Mouse (Mus musculus): ENCODE data around the gene Fndc10.
A peak's percentile ranks its signal among the peaks of the same experiment; 100 is the strongest.
"Not testable (repeated sequence)": the region's sequence is repeated elsewhere in the genome, so short reads cannot be mapped to it uniquely, and the experiment has no call there.

The Fndc10 gene

DNA sequence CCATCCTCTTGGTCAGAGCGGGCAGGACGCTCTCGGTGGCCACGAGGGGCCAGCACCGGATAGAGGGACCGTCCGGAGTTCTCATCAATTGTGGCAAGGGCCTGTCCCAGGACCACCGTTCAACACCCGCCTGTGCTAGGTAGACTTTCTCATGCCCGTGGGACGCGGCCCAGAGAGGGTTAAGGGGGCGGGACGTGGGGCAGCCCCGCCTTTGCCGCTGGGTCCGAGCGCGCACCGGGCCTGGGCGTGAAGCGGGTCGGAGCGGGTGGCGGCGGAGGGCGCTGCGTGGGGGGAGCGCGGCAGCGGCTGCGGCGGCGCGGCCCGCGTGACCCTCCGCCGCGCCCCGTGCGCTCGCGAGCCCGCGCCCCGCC is at the start of gene Fndc10:
TSS of gene Fndc10 (plus strand) at position 232 of the 371 bp plus-strand sequence.
- DNase-seq (ENCODE audit: low read depth, low spot score) = no peak

DNA sequence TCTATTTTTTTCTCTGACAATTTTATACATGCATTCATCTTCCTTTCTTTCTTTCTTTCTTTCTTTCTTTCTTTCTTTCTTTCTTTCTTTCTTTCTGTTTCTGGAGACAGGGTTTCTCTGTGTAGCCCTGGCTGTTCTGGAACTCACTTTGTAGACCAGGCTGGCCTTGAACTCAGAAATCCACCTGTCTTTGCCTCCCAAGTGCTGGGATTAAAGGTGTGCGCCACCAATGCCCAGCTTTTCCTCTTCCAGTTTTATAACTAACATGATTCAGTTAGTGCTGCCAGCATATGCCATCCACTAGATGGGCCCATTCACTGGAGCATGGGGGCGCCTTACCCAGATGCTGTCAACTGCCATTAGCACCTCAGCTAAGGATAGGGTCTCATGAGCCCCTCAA is 48.8 kb upstream of the Fndc10 start, which contains the start of gene Gm10563:
TSS of gene Gm10563 (minus strand) at position 101 of the 400 bp plus-strand sequence.
- DNase-seq (ENCODE audit: low read depth, low spot score) = not testable (repeated sequence)

GRCm38 (mm10) chr4:155645721-155646120 is 48.4 kb upstream of the Fndc10 start:
- DNase-seq (ENCODE audit: low read depth, low spot score) = no peak

DNA sequence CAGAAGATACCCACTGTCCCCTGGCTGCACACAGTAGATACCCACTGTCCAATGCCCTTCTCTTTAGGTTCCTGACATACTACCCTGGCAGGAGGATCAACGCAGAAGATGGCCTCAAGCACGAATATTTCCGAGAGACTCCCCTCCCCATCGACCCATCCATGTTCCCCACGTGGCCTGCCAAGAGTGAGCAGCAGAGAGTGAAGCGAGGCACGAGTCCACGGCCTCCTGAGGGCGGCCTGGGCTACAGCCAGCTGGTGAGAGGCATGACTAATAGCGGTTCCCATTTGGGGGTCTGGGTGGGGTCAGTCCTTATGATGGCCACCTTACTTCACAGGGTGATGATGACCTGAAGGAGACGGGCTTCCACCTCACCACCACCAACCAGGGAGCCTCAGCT is 44.8 kb upstream of the Fndc10 start:
- no peak for DNase-seq (ENCODE audit: low read depth, low spot score)

DNA sequence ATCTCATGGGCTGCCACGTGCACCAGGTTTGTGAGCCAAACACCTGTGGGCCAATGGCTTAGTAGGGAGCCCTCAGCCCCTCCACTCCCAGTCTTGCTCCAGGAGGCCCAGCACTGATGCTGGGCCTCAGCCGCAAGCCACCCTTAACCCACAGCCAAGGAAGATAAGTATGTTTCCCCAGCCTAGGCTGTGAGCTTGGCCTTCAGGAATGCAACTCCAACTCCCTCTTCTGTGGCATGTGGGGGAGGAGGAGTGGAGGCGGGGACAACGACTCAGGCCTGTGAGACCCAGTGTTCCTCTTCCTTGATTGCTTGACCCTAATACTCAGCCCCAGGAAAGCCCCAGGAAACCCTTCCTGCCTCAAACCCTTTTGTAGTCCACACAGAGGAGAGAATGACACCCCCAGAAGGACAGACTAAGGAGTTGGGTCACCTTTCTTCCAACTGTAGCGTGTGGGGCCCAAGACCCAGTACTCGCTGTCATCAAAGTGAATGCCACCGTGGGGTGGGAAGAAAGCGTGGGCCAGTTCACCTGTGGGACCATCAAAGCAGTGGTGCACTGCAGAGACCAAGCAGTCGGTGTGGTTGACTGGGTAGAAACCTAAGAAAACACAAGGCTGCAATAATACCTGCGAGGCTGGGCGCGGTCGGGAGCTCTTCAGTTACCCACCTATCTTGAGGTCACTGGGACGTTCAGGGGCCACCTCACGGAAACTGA is 42.4 kb upstream of the Fndc10 start:
- DNase-seq (ENCODE audit: low read depth, low spot score) = no peak

GRCm38 (mm10) chr4:155652283-155653085 is 41.7 kb upstream of the Fndc10 start:
- DNase-seq (ENCODE audit: low read depth, low spot score) = no peak

- no peak for DNase-seq (ENCODE audit: low read depth, low spot score)
Observed at GRCm38 (mm10) chr4:155653086-155653450, 41.1 kb upstream of the Fndc10 start, which contains the start of gene Mmp23. TSS of gene Mmp23 (minus strand) at chr4:155653384.

DNA sequence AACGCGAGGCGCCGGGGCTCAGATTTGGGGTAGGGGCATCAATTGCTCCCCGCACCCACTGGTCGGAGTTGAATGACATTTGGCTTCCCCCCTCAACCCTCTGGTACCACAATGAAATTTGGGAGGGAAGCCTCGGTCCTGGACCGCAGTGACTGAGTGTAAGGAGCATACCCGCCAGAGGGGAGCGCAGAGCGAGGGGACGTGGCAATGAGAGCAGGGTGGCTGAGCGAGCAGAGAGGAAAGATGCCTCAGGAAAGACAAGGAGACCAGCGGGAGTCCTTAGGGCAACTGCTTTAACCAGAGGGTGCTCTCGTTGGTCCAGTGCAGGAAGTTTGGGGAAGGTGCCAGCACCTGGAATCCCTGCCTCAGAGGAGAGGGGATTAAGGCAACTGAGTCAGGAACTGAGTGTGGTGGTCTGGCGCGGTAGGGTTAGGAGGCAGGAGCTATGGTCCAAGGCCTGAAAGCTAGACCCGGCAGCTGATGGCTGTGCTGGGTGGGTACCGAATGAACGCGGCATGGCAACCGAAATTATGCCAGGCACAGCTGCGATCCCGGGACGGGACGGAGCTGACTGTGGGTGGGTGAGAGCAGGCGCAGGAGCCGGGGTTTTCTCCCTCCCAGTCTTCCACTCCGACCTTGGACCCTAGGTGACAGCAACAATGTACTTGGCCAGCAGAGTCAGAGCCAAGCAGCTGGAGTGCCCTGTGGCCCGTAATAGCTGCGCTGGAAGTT is 40.5 kb upstream of the Fndc10 start:
- no peak for DNase-seq (ENCODE audit: low read depth, low spot score)

GRCm38 (mm10) chr4:155654183-155654455 is 40.0 kb upstream of the Fndc10 start:
- no peak for DNase-seq (ENCODE audit: low read depth, low spot score)

DNA sequence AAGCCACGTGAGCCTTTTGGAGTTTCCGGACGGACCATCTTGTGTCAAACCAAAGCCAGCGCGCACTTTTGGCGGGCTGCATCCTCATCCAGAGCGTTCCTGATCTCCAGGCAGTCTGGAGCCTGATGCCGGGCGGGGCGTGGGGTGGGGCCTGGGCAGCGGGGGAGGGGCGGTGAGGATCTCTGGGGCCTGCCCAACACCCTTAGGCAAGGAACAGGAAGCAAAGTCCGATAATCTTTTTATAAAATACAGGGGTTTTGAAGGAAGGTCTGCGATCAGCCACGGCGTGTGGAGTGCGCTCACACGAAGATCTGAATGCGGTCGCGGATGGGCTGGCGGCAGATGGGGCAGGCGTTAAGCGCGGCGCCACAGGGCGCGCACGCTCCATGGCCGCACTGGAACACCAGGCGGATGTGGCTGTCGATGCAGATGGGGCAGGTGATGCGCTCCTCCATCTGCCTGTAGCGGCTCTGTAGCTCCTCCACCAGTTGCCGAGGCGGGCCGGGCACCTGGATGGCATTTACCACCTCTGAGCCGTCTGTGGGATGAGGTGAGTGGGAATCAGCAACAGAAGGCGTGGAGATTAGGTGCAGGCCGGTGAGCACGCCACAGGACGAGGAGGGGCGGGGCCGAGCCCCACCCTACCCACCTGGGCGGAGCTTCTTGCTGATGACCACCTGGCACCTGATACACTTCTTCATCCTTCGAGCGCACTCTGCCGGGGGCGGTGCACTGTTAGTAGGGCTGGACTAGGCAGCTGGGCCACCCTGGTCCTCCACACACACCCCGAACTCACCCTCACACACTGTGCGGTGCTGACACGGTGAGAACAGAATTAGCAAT is 39.5 kb upstream of the Fndc10 start:
- no peak for DNase-seq (ENCODE audit: low read depth, low spot score)

GRCm38 (mm10) chr4:155656214-155656751 is 37.9 kb upstream of the Fndc10 start:
- DNase-seq (ENCODE audit: low read depth, low spot score) = no peak

- no peak for DNase-seq (ENCODE audit: low read depth, low spot score)
Observed at GRCm38 (mm10) chr4:155658961-155659360, 35.2 kb upstream of the Fndc10 start.

- DNase-seq (ENCODE audit: low read depth, low spot score) = no peak
Observed at GRCm38 (mm10) chr4:155660641-155661040, 33.5 kb upstream of the Fndc10 start.

GRCm38 (mm10) chr4:155666903-155667302 is 27.2 kb upstream of the Fndc10 start:
- no peak for DNase-seq (ENCODE audit: low read depth, low spot score)

GRCm38 (mm10) chr4:155668689-155669597 is 25.2 kb upstream of the Fndc10 start, which contains the start of gene Mib2:
TSS of gene Mib2 (minus strand) at chr4:155669198.
- peak; percentile 97 for DNase-seq (ENCODE audit: low read depth, low spot score)

GRCm38 (mm10) chr4:155669598-155670075 is 24.5 kb upstream of the Fndc10 start:
- no peak for DNase-seq (ENCODE audit: low read depth, low spot score)

GRCm38 (mm10) chr4:155670236-155670635 is 23.9 kb upstream of the Fndc10 start:
- not testable (repeated sequence) for DNase-seq (ENCODE audit: low read depth, low spot score)

GRCm38 (mm10) chr4:155672082-155672481 is 22.1 kb upstream of the Fndc10 start:
- DNase-seq (ENCODE audit: low read depth, low spot score) = no peak

GRCm38 (mm10) chr4:155675991-155676390 is 18.2 kb upstream of the Fndc10 start:
- no peak for DNase-seq (ENCODE audit: low read depth, low spot score)
